Mouse (Mus musculus) embryonic facial prominence, embryonic 14.5 days (tissue): ENCODE data around the gene Sept10. TPM values are rescaled to one million over a fixed set of nuclear protein-coding genes. Genes with fewer than 3 reads are reported as not detected.

Experiments
- ATAC-seq: fragments of 200-750 bp; cut with Nextera tagmentation; 2 replicates; pipeline ENCODE4 v1.8.0; 2017; ENCODE audit warnings: low read depth, moderate number of reproducible peaks, moderate TSS enrichment
- DNase-seq: peaks from one replicate; pipeline ENCODE4 v3.0.0-alpha.2; 2015; ENCODE audit warnings: low spot score
- H3K27ac ChIP-seq: fragments of 300-500 bp; sonication (generic); replicated peaks from 2 replicates; pipeline ENCODE4 v1.5.1; 2014; ENCODE audit warnings: low read depth, mild to moderate bottlenecking, low read length, moderate library complexity
- H3K27me3 ChIP-seq: fragments of 300-500 bp; sonication (generic); replicated peaks from 2 replicates; pipeline ENCODE4 v1.6.1; 2014; ENCODE audit warnings: low read length; ENCODE audit not compliant: control insufficient read depth, insufficient read depth
- H3K36me3 ChIP-seq: fragments of 300-500 bp; sonication (generic); 2 replicates; pipeline ENCODE4 v1.6.1; 2014; ENCODE audit warnings: low read length, mixed read lengths; ENCODE audit not compliant: control insufficient read depth, insufficient read depth
- H3K4me1 ChIP-seq: fragments of 300-500 bp; sonication (generic); 2 replicates; pipeline ENCODE4 v1.6.1; 2014; ENCODE audit warnings: antibody characterized with exemption, low read length; ENCODE audit not compliant: control insufficient read depth, insufficient read depth
- H3K4me2 ChIP-seq: fragments of 300-500 bp; sonication (generic); 2 replicates; pipeline ENCODE4 v1.6.1; 2014; ENCODE audit warnings: low read depth, mild to moderate bottlenecking, low read length, moderate library complexity, mixed read lengths
- H3K4me3 ChIP-seq: fragments of 300-500 bp; sonication (generic); 2 replicates; pipeline ENCODE4 v1.5.1; 2014; ENCODE audit warnings: low read depth, mild to moderate bottlenecking, low read length
- H3K9ac ChIP-seq: fragments of 300-500 bp; sonication (generic); 2 replicates; pipeline ENCODE4 v1.6.1; 2014; ENCODE audit warnings: low read depth, mild to moderate bottlenecking, low read length, moderate library complexity, mixed read lengths
- H3K9me3 ChIP-seq: fragments of 300-500 bp; sonication (generic); 2 replicates; pipeline ENCODE4 v1.6.1; 2016; ENCODE audit warnings: low read length; ENCODE audit not compliant: control insufficient read depth
- WGBS: fragments of 180-500 bp; shearing (Covaris S2); extraction: QIAGEN DNeasy Blood & Tissue Kit; methylation state at CpG from one replicate; pipeline ENCODE4 v1.1.7; 2014; 5-methylcytosine and 5-hydroxymethylcytosine counted together
- polyA plus RNA-seq: library from polyadenylated mRNA; unstranded; fragments of >200 nt; fragmentation: Nextera tagmentation; extraction: Ambion mirVana; gene quantifications from 2 replicates; pipeline ENCODE4 v1.2.1, GENCODE M21; 2014

Sept10 gene
- polyA plus RNA-seq, 1 experiment from 2014 or later = 40.5 TPM

DNA sequence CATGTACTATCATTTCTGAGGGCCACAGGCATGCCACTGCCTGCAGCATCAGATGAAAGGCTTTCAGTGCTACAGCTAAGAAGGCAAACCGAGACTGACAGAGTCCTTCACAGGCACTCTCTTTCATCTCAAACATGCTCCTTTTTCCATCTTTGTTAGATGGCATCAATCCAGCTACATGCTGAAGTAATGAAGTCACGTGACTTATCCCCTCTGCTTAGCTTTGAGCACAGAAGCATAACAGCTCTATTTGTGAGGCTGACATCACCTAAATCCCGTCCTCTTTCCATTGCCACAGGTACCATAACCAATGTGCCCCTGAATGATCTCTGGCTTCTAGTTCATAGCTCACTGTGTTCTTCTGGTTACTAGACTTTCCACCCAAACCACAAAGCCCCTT, 50.6 kb downstream of the Sept10 start:
- ATAC-seq = no peak
- H3K27ac ChIP-seq = no peak overlapping the region
- H3K4me1 ChIP-seq = no peaks in the 10 kb centered on the region
- H3K27me3 ChIP-seq = no peaks in the 10 kb centered on the region
- H3K36me3 ChIP-seq = 0 out of 2 replicates have a peak, but pooled peaks cover 8% of the 10 kb centered on the region
- H3K4me2 ChIP-seq = no peak overlapping the region
- no peak overlapping the region for H3K9ac ChIP-seq
- no peak overlapping the region for H3K4me3 ChIP-seq
- peak; percentile 36 for DNase-seq
- H3K9me3 ChIP-seq = no peaks in the 10 kb centered on the region
- WGBS = 56% methylated on average over 3 of the region's 3 CpGs

DNA sequence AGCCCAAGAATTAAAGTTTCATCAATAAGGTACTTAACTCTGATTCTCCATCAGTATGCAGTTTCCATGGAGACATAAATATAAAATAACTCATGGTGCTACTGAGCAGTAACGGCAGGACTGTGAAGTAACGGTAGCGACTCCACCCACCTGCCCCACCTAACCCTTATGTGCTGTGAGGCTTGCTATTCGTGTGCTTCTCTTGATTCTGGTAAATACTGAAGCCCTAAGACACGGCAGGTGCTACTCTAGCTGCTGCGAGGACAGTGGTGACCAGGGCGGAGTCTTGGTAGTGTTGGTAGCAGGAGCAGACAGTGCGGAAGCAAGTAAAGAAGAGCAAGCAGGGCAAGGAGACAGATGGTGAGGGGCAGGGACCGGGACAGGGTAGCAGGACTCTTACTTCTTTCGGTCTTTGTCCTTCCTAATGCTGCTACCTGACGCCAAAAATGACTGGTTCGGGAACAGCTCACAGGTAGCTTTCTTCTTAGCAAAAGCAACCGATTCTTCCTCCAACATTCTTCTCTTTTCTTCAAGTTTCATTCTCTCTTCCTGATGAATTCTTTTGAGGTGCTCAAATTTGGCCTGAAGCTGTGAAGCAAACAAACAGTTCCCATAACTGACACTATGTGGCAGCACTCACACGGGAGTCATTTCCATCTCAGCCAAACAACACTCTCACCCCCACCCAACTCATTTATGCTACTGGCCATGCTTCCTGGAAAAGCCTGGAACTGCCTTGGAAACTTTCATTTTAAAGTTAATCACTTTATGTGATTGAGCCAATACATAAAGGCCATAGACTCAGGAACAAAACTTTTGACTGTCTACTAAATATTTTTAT, 55.3 kb downstream of the Sept10 start:
- Histone ChIP-seq H3K4me3 (no peak overlapping the region), H3K27me3 (no peaks in the 10 kb centered on the region), H3K4me2 (no peak overlapping the region), H3K9ac (no peak overlapping the region), H3K36me3 (peaks cover 12% of the 10 kb centered on the region; the same call in 1 of the 2 replicates), H3K4me1 (no peaks in the 10 kb centered on the region), H3K9me3 (no peaks in the 10 kb centered on the region), H3K27ac (no peak overlapping the region)
- peak; percentile 73 for DNase-seq
- WGBS = 68% methylated on average over 14 of the region's 14 CpGs
- ATAC-seq = no peak

DNA sequence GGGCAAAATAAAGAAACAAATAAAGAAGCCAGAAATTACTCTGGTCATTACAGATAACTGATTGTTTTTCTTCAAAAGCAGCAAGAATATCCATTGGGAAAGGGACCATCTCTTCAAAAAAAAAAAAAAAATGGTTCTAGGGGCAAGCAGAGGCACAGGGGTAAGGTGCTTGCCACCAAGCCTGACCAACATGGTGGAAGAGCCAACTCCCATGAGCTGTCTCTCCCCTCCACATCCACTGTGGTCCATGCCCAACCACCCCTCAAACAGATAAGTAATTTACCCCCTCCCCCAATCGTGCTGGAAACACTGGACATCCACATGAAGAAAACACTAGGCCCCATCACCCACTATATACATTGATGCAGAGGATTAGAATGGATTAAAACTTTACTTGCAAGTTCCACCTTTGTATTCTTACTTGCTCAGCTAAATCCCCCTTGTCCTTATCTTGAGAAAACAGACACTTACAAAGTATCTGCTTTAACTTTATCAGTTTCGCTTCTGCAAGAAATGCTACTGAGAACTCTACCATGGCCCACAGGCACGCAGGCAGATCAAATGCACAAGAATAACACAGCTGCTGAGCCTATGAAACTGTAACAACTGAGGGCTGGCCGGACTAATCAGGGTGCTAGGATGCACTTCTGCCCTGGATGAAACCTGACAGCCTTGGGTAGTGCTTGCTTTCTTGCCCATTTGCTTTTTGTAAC, 59.3 kb downstream of the Sept10 start:
- Histone ChIP-seq H3K4me3 (no peak overlapping the region), H3K9me3 (no peaks in the 10 kb centered on the region), H3K27ac (no peak overlapping the region), H3K4me1 (no peaks in the 10 kb centered on the region), H3K4me2 (no peak overlapping the region), H3K27me3 (no peaks in the 10 kb centered on the region), H3K9ac (no peak overlapping the region), H3K36me3 (peaks cover 6% of the 10 kb centered on the region; the same call in 1 of the 2 replicates)
- DNase-seq (no peak), ATAC-seq (no peak)
- WGBS = 52% methylated on average over 4 of the region's 4 CpGs

DNA sequence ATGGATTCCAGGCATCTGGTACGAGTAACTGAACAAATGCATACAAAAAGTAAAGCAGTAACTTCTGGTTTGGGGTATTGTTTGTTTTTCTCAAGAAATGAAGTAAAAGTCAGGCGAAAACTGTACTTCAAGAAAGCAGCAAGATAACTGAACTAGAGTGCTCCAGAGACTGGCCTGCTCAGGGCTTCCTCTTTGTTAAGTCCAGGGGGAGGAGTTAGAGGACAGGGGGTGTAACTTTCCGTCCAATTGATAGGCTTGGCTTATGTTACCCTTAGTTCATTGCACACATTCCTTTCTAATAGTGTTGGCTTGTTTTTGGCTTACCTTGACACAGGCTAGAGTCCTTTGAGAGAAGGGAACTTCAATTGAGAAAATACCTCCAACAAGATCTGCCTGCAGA, 63.0 kb downstream of the Sept10 start:
- ATAC-seq (no peak), DNase-seq (no peak)
- H3K4me3 ChIP-seq = no peak overlapping the region
- H3K9ac ChIP-seq = no peak overlapping the region
- H3K4me2 ChIP-seq = no peak overlapping the region
- no peak overlapping the region for H3K27ac ChIP-seq
- H3K36me3 ChIP-seq = no peaks in the 10 kb centered on the region
- H3K4me1 ChIP-seq = no peaks in the 10 kb centered on the region
- 50% methylated on average over 3 of the region's 3 CpGs for WGBS
- H3K9me3 ChIP-seq = no peaks in the 10 kb centered on the region
- no peaks in the 10 kb centered on the region for H3K27me3 ChIP-seq

DNA sequence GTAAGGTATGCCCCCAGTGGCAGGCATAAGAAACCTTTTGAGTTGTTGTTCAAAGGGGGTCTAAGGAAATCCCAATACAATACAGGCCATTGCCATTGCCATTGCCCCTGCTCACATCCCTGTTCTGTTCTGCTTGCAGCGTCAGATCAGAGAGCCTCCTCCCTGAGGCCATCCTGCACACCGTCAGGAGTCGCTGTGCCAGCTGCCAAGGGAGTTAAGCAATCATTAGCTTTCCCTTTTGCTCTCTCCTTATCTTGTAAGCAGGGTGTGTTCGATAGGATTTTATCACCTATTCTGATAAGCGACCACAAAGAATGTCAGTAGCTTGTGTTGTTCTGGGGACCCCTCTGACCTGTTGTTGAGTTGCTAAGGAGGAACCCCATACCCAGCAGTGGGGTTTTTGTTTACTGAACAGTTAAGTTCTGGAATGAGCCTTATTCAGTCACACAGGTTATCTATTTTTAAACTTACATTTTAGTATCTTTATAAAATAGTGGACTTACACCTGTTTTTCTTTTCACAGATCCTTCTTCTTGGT, 69.0 kb downstream of the Sept10 start:
- Histone ChIP-seq H3K27ac (no peak overlapping the region), H3K4me1 (no peaks in the 10 kb centered on the region), H3K27me3 (no peaks in the 10 kb centered on the region), H3K9me3 (no peaks in the 10 kb centered on the region), H3K4me3 (no peak overlapping the region), H3K4me2 (no peak overlapping the region), H3K36me3 (no peaks in the 10 kb centered on the region), H3K9ac (no peak overlapping the region)
- DNase-seq (no peak), ATAC-seq (no peak)
- 70% methylated on average over 5 of the region's 5 CpGs for WGBS

DNA sequence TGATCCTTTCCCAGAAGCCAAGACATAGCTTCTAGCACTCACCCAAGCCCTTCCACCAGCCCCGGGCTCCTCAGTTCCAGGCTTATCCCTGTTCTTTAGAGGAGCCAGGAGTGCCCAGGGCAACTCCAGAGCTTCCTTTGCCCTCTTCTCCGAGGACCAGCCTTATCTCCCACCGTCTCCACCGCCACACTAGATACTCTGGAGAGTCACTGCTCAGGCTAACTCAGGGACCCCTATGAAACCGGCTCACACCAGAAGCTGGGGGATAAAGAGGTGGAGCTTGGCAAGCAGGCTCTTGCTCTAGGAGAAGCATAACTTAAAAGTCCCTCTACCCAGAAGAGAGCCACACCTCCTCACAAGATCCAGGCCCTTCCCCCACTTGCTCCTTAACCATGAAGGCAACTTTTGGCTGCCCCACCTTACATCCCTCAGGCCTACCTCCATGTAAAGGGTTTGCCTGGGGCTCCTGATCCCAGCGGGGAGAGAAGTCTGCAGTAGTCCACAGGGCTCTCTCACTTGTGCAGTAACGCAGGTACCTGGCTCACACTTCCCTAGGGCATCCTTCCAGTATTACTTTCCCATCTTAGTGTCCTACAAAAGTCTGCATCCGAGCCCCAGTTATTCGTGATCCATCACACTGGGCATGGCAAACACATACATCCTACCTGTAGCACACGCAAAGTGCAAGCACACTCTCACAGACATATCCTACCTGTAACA, 70.5 kb downstream of the Sept10 start:
- no peak overlapping the region for H3K9ac ChIP-seq
- H3K9me3 ChIP-seq = no peaks in the 10 kb centered on the region
- ATAC-seq = no peak
- H3K36me3 ChIP-seq = no peaks in the 10 kb centered on the region
- H3K27ac ChIP-seq = no peak overlapping the region
- H3K4me3 ChIP-seq = no peak overlapping the region
- no peaks in the 10 kb centered on the region for H3K27me3 ChIP-seq
- H3K4me1 ChIP-seq = no peaks in the 10 kb centered on the region
- 79% methylated on average over 10 of the region's 10 CpGs for WGBS
- no peak for DNase-seq
- H3K4me2 ChIP-seq = no peak overlapping the region

DNA sequence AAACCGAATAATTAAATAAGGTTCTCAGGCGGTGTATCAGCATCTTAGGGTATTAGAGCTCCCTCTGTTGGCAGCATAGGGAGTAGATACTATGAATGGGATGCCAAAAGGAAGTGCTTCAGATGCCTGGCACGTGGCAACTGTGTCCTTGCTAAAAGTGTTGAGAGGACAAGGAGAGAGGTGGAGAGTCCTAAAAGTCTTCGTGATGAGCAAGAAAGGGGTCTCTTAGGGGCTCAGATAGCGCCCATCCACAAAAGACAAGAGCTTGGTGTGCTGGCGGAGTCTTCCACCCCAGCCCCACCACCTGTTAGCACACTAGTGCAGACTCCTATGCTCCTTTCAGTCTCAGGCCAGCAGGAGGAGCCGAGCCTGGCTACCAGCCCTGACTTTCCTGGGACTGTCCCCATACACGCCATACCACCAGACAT, 71.7 kb downstream of the Sept10 start:
- no peak overlapping the region for H3K4me3 ChIP-seq
- DNase-seq = peak; percentile 78
- H3K4me1 ChIP-seq = no peaks in the 10 kb centered on the region
- H3K9ac ChIP-seq = no peak overlapping the region
- WGBS = 20% methylated on average over 8 of the region's 8 CpGs
- no peaks in the 10 kb centered on the region for H3K9me3 ChIP-seq
- H3K27ac ChIP-seq = no peak overlapping the region
- H3K27me3 ChIP-seq = no peaks in the 10 kb centered on the region
- H3K36me3 ChIP-seq = no peaks in the 10 kb centered on the region
- peak; percentile 71 for ATAC-seq
- no peak overlapping the region for H3K4me2 ChIP-seq

DNA sequence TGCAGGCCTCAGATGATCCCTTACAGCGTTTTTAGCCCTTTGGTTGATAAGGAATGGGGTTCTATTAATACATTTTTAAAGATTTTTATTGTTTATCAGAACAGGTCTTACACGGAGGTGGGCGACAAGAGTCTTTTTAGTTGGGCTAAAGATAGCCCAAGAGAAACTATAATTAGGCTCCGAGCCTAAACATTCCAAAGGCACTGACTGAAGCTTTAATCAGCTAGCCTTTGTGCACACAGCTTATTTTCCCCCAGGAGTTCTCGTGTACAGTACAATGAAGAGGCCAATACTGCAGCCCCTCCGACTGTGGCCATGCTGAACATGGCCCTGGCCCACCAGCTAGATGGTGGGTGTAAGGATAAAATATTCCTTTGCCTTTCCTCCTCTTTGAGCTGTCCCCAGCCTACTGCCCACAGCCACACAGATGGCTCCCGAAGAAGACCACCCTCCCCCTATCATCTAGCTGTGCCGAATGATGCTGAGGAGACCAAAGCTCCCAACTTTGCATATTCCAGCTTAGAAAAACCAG, 88.1 kb downstream of the Sept10 start:
- H3K27ac ChIP-seq = no peak overlapping the region
- ATAC-seq = no peak
- H3K27me3 ChIP-seq = no peaks in the 10 kb centered on the region

More for the DNA sequence above, 88.1 kb downstream of the Sept10 start:
- 60% methylated on average over 8 of the region's 8 CpGs for WGBS
- DNase-seq = no peak
- Histone ChIP-seq H3K36me3 (no peaks in the 10 kb centered on the region), H3K4me3 (no peak overlapping the region), H3K4me1 (no peaks in the 10 kb centered on the region), H3K9ac (no peak overlapping the region), H3K4me2 (no peak overlapping the region), H3K9me3 (no peaks in the 10 kb centered on the region)
